ENCODE assay signal across 9 mouse cellular contexts in the genomic region with DNA sequence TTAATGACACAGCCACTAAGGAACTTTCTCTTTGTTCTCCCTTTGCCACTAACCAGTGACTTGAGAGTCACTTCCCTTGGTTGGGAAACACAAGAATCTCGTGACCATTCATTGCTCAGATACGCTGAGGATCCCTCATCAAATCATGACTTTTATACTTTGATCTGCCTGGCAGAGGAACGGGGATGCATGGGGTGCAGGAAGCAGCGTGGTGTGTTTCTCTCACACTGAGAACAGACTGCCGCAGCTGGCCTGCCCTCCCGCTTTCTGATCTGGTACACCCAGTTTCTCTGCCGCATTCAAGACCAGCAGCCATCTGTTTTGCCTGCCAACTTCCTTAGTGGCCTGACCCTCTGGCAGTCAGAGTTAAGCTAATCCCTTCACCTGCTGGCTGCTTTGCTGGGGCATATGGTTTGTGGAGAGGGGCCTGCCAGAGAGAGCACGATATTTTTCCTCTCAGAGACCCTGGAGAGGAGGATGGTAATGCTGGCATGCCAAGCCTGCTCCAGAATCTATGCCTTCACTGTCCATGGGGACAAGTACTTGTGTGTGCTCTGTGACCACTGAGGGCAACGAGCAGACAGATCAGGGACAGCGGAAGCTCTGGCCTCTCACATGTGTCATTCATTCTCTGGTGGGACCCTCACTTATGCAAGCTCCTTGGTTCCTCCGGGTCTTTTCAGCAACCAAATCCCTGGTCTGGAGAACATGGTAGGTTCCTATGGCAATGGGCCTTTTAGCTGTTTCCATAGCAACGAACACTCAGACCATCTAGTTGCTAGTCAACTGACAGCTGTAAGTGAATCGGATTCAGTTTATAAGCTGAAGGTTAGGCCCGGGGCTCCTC. TPM values are rescaled to one million over a fixed set of nuclear protein-coding genes. Genes with fewer than 3 reads are reported as not detected.
DNase-seq lines count a peak whose midpoint lies in the region; ATAC-seq and TF ChIP-seq lines count a peak whose summit lies in the region.
"Had no signal": no experiment of that assay in that cellular context is flagged by ENCODE, and none has a peak within 500 bp of the region (broad histone marks: within the 10 kb centered on the region; RNA-seq: fewer than 3 reads in every experiment).

No protein-coding gene starts in this region.

- peak; percentile 49 for ATAC-seq in forebrain, embryonic 11.5 days (replicated peaks; ENCODE audit: low FRiP score)
- ATAC-seq in neural tube, embryonic 13.5 days (ENCODE audit: low read depth): peak; percentile 48; the same call in 1 of the 2 replicates
- ATAC-seq in inflammation-experienced regulatory T-cells, adult 6 months: no peak

- H3K9me3 ChIP-seq in forebrain, embryonic 11.5 days (ENCODE audit: control insufficient read depth, low read length): no peaks in the 10 kb centered on the region
- H3K9me3 ChIP-seq in neural tube, embryonic 13.5 days: no peaks in the 10 kb centered on the region
- H3K9me3 ChIP-seq: limb, embryonic 12.5 days had no signal

- 32% methylated on average over 14 of the region's 14 CpGs for WGBS in bone marrow, adult 2 months
- 38% methylated on average over 14 of the region's 14 CpGs for WGBS in forebrain, embryonic 11.5 days
- 20% methylated on average over 14 of the region's 14 CpGs for WGBS in neural tube, embryonic 13.5 days

- no peak for TF ChIP-seq CTCF in gastrocnemius, adult 2 months (IDR thresholded peaks at IDR 0.05)
- no peak for TF ChIP-seq CTCF in bone marrow, adult 2 months (IDR thresholded peaks at IDR 0.05; ENCODE audit: control insufficient read depth, insufficient read depth, low read length)

- no peak for TF ChIP-seq POLR2A in bone marrow, adult 2 months (IDR thresholded peaks at IDR 0.05; ENCODE audit: borderline replicate concordance, control insufficient read depth, low read depth, low read length)

- no peak overlapping the region for H3K9ac ChIP-seq in forebrain, embryonic 11.5 days (ENCODE audit: low read length)
- H3K9ac ChIP-seq in neural tube, embryonic 13.5 days: 0 out of 2 replicates have a peak overlapping the region, but pooled peaks have one; percentile 6
- H3K9ac ChIP-seq: limb, embryonic 12.5 days had no signal

- H3K36me3 ChIP-seq in forebrain, embryonic 11.5 days (ENCODE audit: control insufficient read depth, insufficient read depth, low read length): no peaks in the 10 kb centered on the region; the same call in 1 of the 2 replicates
- H3K36me3 ChIP-seq in neural tube, embryonic 13.5 days: peaks cover 19% of the 10 kb centered on the region

- peak; percentile 32 for DNase-seq in gastrocnemius, adult 2 months
- DNase-seq in gastrocnemius, postnatal 10 days: no peak
- DNase-seq in forebrain, embryonic 11.5 days (ENCODE audit: low spot score): no peak
- peak; percentile 32 to 37 for DNase-seq in left cerebral cortex, postnatal 25 days (ENCODE audit: low spot score in 2 of 2)
- no peak for DNase-seq in gastrocnemius, adult 18-20 months (ENCODE audit: low spot score)

- no peak overlapping the region for H3K27ac ChIP-seq in gastrocnemius, adult 2 months
- H3K27ac ChIP-seq in bone marrow, adult 2 months (ENCODE audit: control insufficient read depth, insufficient read depth, low read depth, low read length, poor library complexity): peak overlapping the region; percentile 75
- H3K27ac ChIP-seq in forebrain, embryonic 11.5 days (ENCODE audit: low read depth, low read length): peak overlapping the region; percentile 48; the same call in 1 of the 2 replicates
- H3K27ac ChIP-seq in neural tube, embryonic 13.5 days (replicated peaks): peak overlapping the region; percentile 52
- H3K27ac ChIP-seq: limb, embryonic 12.5 days had no signal

- H3K4me1 ChIP-seq in bone marrow, adult 2 months (ENCODE audit: control insufficient read depth, insufficient read depth, low read length): peaks cover 8% of the 10 kb centered on the region
- H3K4me1 ChIP-seq in forebrain, embryonic 11.5 days (replicated peaks; ENCODE audit: control insufficient read depth, insufficient read depth, low read length): peaks cover 16% of the 10 kb centered on the region
- peaks cover 35% of the 10 kb centered on the region for H3K4me1 ChIP-seq in neural tube, embryonic 13.5 days (replicated peaks)

- no peaks in the 10 kb centered on the region for H3K27me3 ChIP-seq in forebrain, embryonic 11.5 days (ENCODE audit: control insufficient read depth, insufficient read depth, low read length)
- no peaks in the 10 kb centered on the region for H3K27me3 ChIP-seq in neural tube, embryonic 13.5 days
- H3K27me3 ChIP-seq: limb, embryonic 12.5 days had no signal

- intact Hi-C loops in gastrocnemius, adult 2 months (cut with DNase I): no loop called here
- intact Hi-C loops in left cerebral cortex, postnatal 25 days (cut with DNase I): loop anchor here (5.0 kb wide), 1 partner anchor 80 kb away; no protein-coding TSS in a partner anchor

- no peak overlapping the region for H3K4me3 ChIP-seq in gastrocnemius, adult 2 months
- H3K4me3 ChIP-seq in bone marrow, adult 2 months (replicated peaks; ENCODE audit: control insufficient read depth, low read depth, low read length): peak overlapping the region; percentile 31
- no peak overlapping the region for H3K4me3 ChIP-seq in forebrain, embryonic 11.5 days (ENCODE audit: low read depth, low read length)
- H3K4me3 ChIP-seq in neural tube, embryonic 13.5 days: no peak overlapping the region
- H3K4me3 ChIP-seq: limb, embryonic 12.5 days had no signal

- no peak overlapping the region for H3K4me2 ChIP-seq in forebrain, embryonic 11.5 days (ENCODE audit: low read depth, low read length, severe bottlenecking)
- no peak overlapping the region for H3K4me2 ChIP-seq in neural tube, embryonic 13.5 days
- H3K4me2 ChIP-seq: limb, embryonic 12.5 days had no signal

RNA-seq across cellular contexts. Expression of a gene that starts 20.6 kb away (rescaled TPM):
- total RNA-seq in gastrocnemius, adult 2 months (2021): 10 to 100 TPM; 13.2 to 18.0 TPM
- 10 to 100 TPM; 23.5 to 32.7 TPM for total RNA-seq in gastrocnemius, postnatal 10 days (2021)
- 33.6 and 72.2 TPM in 2 replicates for polyA plus RNA-seq in bone marrow, adult 2 months (2011; ENCODE audit: insufficient read depth, insufficient read length, low replicate concordance, missing spikeins)
- 72.3 and 73.1 TPM in 2 replicates for polyA plus RNA-seq in forebrain, embryonic 11.5 days (2014; fragmentation: Nextera tagmentation; extraction: Ambion mirVana)
- 10 to 100 TPM; 27.3 to 32.2 TPM for total RNA-seq in left cerebral cortex, postnatal 25 days (2021)
- 74.9 and 77.8 TPM in 2 replicates for polyA plus RNA-seq in neural tube, embryonic 13.5 days (2015; fragmentation: Nextera tagmentation; extraction: Ambion mirVana)
- polyA plus RNA-seq in inflammation-experienced regulatory T-cells, adult 6 months (2017; shearing (Covaris generic)): 100 to 1,000 TPM; 121 to 184 (median 148) TPM
- 10 to 100 TPM; 14.8 to 15.8 TPM for total RNA-seq in gastrocnemius, adult 18-20 months (2021)

RNA-seq across cellular contexts. Expression of a gene that starts 20.7 kb away (rescaled TPM):
- 10 to 100 TPM; 39.3 to 53.3 TPM for total RNA-seq in gastrocnemius, adult 2 months (2021)
- total RNA-seq in gastrocnemius, postnatal 10 days (2021): 10 to 100 TPM; 48.4 to 50.9 TPM
- polyA plus RNA-seq in bone marrow, adult 2 months (2011; ENCODE audit: insufficient read depth, insufficient read length, low replicate concordance, missing spikeins): 83.4 and 90.0 TPM in 2 replicates
- polyA plus RNA-seq in forebrain, embryonic 11.5 days (2014; fragmentation: Nextera tagmentation; extraction: Ambion mirVana): 156 and 162 TPM in 2 replicates
- total RNA-seq in left cerebral cortex, postnatal 25 days (2021): 10 to 100 TPM; 51.5 to 61.1 TPM
- polyA plus RNA-seq in neural tube, embryonic 13.5 days (2015; fragmentation: Nextera tagmentation; extraction: Ambion mirVana): 148 and 154 TPM in 2 replicates
- polyA plus RNA-seq in inflammation-experienced regulatory T-cells, adult 6 months (2017; shearing (Covaris generic)): 100 to 1,000 TPM; 101 to 138 (median 130) TPM
- total RNA-seq in gastrocnemius, adult 18-20 months (2021): 10 to 100 TPM; 46.8 to 48.2 TPM

RNA-seq across cellular contexts. Expression of a gene that starts 53.7 kb away (rescaled TPM):
- total RNA-seq in gastrocnemius, adult 2 months (2021): not detected
- total RNA-seq in gastrocnemius, postnatal 10 days (2021): not detected
- polyA plus RNA-seq in bone marrow, adult 2 months (2011; ENCODE audit: insufficient read depth, insufficient read length, low replicate concordance, missing spikeins): 1.3 and 2.4 TPM in 2 replicates
- polyA plus RNA-seq in forebrain, embryonic 11.5 days (2014; fragmentation: Nextera tagmentation; extraction: Ambion mirVana): 0.20 and 0.23 TPM in 2 replicates
- total RNA-seq in left cerebral cortex, postnatal 25 days (2021): 10 to 100 TPM; 12.1 to 41.8 TPM
- 3.6 and 3.8 TPM in 2 replicates for polyA plus RNA-seq in neural tube, embryonic 13.5 days (2015; fragmentation: Nextera tagmentation; extraction: Ambion mirVana)
- polyA plus RNA-seq in inflammation-experienced regulatory T-cells, adult 6 months (2017; shearing (Covaris generic)): not detected
- total RNA-seq in gastrocnemius, adult 18-20 months (2021): not detected
- polyA plus RNA-seq: limb, embryonic 12.5 days had no signal

Comparison
In these comparisons a context has a peak if more than half of its experiments do, and no peak if none do; other contexts are left out.
1. DNase-seq: peak in gastrocnemius, adult 2 months (single experiment) and left cerebral cortex, postnatal 25 days (2 of 2); none in gastrocnemius, postnatal 10 days (single experiment), forebrain, embryonic 11.5 days (single experiment) and gastrocnemius, adult 18-20 months (single experiment).
2. RNA of a gene that starts 53.7 kb away (total RNA-seq): 12.1 to 41.8 TPM in left cerebral cortex, postnatal 25 days; not detected in gastrocnemius, postnatal 10 days, not detected in gastrocnemius, adult 2 months and not detected in gastrocnemius, adult 18-20 months; every median in the first group is over 10 times any median in the second.